Mouse (Mus musculus) cerebellum, postnatal 14 days (tissue): ENCODE measurements at regions not wholly inside any gene's neighbourhood (a gene's known extent, or its start where the extent isn't known, plus 50 kb on each side); places are given as distances from the start of the nearest gene placed in this dataset.

Source experiments
- DNase-seq, 2 experiments: peaks; one replicate each; pipeline ENCODE4 v3.0.0; 2021; ENCODE audit warnings: mixed read lengths in 2 of 2

GRCm38 (mm10) chr2:138640654-138641053 lies 384.3 kb downstream of the Btbd3 start:
- no peak for DNase-seq

GRCm38 (mm10) chr2:138641335-138641734 lies 385.0 kb downstream of the Btbd3 start:
- DNase-seq: no peak

- peak; percentile 24 to 33 for DNase-seq
Measured at GRCm38 (mm10) chr2:138648616-138649015, 392.3 kb downstream of the Btbd3 start.

GRCm38 (mm10) chr2:138659376-138659775 lies 403.0 kb downstream of the Btbd3 start:
- DNase-seq: peak; percentile 42 to 46

- no peak for DNase-seq
Measured at GRCm38 (mm10) chr2:138670307-138670706, 413.9 kb downstream of the Btbd3 start.

GRCm38 (mm10) chr2:138674801-138675200 lies 418.4 kb downstream of the Btbd3 start:
- DNase-seq: no peak

- DNase-seq: no peak
Measured at GRCm38 (mm10) chr2:138675229-138676065, 419.1 kb downstream of the Btbd3 start.

- DNase-seq: peak in 1 of 2 experiments; percentile 12
Measured at GRCm38 (mm10) chr2:138688140-138688871, 431.9 kb downstream of the Btbd3 start.

- DNase-seq: no peak
Measured at GRCm38 (mm10) chr2:138689497-138689896, 433.1 kb downstream of the Btbd3 start.

GRCm38 (mm10) chr2:138702783-138703182 lies 446.4 kb downstream of the Btbd3 start:
- DNase-seq: no peak

- DNase-seq: no peak
Measured at GRCm38 (mm10) chr2:138703943-138704541, 447.7 kb downstream of the Btbd3 start.

GRCm38 (mm10) chr2:138708763-138709162 lies 452.4 kb downstream of the Btbd3 start:
- DNase-seq: no peak

- peak; percentile 29 to 49 for DNase-seq
Measured at GRCm38 (mm10) chr2:138733846-138734245, 477.5 kb downstream of the Btbd3 start.

GRCm38 (mm10) chr2:138744806-138745205 lies 488.4 kb downstream of the Btbd3 start:
- DNase-seq: no peak

- no peak for DNase-seq
Measured at GRCm38 (mm10) chr2:138760439-138760963, 504.1 kb downstream of the Btbd3 start.

- no peak for DNase-seq
Measured at GRCm38 (mm10) chr2:138761400-138761799, 505.0 kb downstream of the Btbd3 start.

GRCm38 (mm10) chr2:138766275-138766842 lies 510.0 kb downstream of the Btbd3 start:
- DNase-seq: no peak

GRCm38 (mm10) chr2:138783781-138784180 lies 527.4 kb downstream of the Btbd3 start:
- no peak for DNase-seq

- peak; percentile 65 to 79 for DNase-seq
Measured at GRCm38 (mm10) chr2:138792711-138793450, 536.5 kb downstream of the Btbd3 start.

- DNase-seq: no peak
Measured at GRCm38 (mm10) chr2:138806196-138806595, 549.8 kb downstream of the Btbd3 start.

GRCm38 (mm10) chr2:138809767-138810166 lies 553.4 kb downstream of the Btbd3 start:
- no peak for DNase-seq

- peak; percentile 34 to 56 for DNase-seq
Measured at GRCm38 (mm10) chr2:138820489-138820888, 564.1 kb downstream of the Btbd3 start.
